Mouse (Mus musculus) lung, adult 2 months (tissue): ENCODE data around the gene Rpap3.

Experiments used
- CTCF ChIP-seq: fragments of 200-500 bp; IDR thresholded peaks from 2 replicates; pipeline ENCODE4 v1.5.1; 2011; ENCODE audit warnings: mild to moderate bottlenecking, low read length, control low read depth; ENCODE audit not compliant: insufficient read depth
- POLR2A ChIP-seq: fragments of 200-500 bp; IDR thresholded peaks from 2 replicates; pipeline ENCODE4 v1.6.1; 2011; ENCODE audit warnings: low read depth, mild to moderate bottlenecking, control low read depth, low read length, borderline replicate concordance; ENCODE audit errors: extremely low read depth

DNA sequence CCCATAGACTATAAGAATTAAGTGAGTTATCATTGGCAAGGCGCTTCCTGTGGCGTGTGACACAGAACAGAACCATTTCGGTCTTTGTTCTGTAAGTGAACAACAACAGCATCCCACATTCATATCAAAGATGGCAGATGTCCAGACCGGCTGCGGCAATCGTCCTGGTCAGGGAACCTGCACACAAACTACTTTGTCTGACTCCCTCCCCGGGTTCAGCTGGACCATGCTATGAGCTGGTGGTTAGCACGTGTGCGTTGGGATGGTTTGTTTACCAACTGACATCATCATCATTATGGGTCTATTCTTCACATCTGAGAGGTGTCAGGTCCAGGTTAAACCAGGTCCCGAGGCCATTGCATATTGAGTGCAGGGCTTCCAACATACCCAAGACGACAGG is 22.8 kb upstream of the Rpap3 start:
- TF ChIP-seq CTCF = no peak
- no peak for TF ChIP-seq POLR2A
